Mouse (Mus musculus): Measurements from ENCODE around the gene Smyd5. TPM values are rescaled to one million over a fixed set of nuclear protein-coding genes. Genes with fewer than 3 reads are reported as not detected.

The Smyd5 gene
- 30.5 and 33.5 TPM in 2 replicates for polyA plus RNA-seq (2014; fragmentation: Nextera tagmentation; extraction: Ambion mirVana)

GRCm38 (mm10) chr6:85431842-85432431, at the start of gene Smyd5:
Smyd5 (plus strand) TSS chr6:85431989.
- under 1% methylated on average over 39 of the region's 39 CpGs for WGBS
- Histone ChIP-seq H3K27ac (replicated peaks in 1 of 2; ENCODE audit: control insufficient read depth in 1 of 2, insufficient read depth in 1 of 2, low read depth in 2 of 2, low read length in 2 of 2) (no peak within 1 kb of the TSS), H3K27me3 (ENCODE audit: control insufficient read depth, insufficient read depth, low read length) (peaks cover 4% of the 10 kb centered on the region; the same call in 1 of the 2 replicates), H3K9me3 (ENCODE audit: control insufficient read depth, low read length) (no peaks in the 10 kb centered on the region), H3K4me2 (ENCODE audit: low read length) (peak within 1 kb of the TSS; percentile 91), H3K36me3 (ENCODE audit: control insufficient read depth, insufficient read depth, low read length) (no peaks in the 10 kb centered on the region), H3K4me1 (ENCODE audit: control insufficient read depth in 2 of 2, insufficient read depth in 2 of 2, low read length in 2 of 2) (peaks cover 5 to 7% of the 10 kb centered on the region in 2 experiments; a peak in 2 of 4 replicates), H3K9ac (ENCODE audit: low read length) (peak within 1 kb of the TSS; percentile 86), H3K4me3 (ENCODE audit: control insufficient read depth in 1 of 2, insufficient read depth in 1 of 2, low read depth in 1 of 2, low read length in 2 of 2) (peak within 1 kb of the TSS; percentile 70 to 94)
- ATAC-seq (ENCODE audit: insufficient number of reproducible peaks, insufficient read depth, low FRiP score, low read depth), result peak; percentile 78

- no peak for ATAC-seq (ENCODE audit: insufficient number of reproducible peaks, insufficient read depth, low FRiP score, low read depth)
- WGBS, result 86% methylated on average over 2 of the region's 2 CpGs
These were observed 49.0 kb upstream of the Smyd5 start for GRCm38 (mm10) chr6:85382791-85383190.

GRCm38 (mm10) chr6:85388608-85389007, 43.2 kb upstream of the Smyd5 start:
- 49% methylated on average over 5 of the region's 5 CpGs for WGBS
- Histone ChIP-seq H3K27ac (replicated peaks in 1 of 2; ENCODE audit: control insufficient read depth in 1 of 2, insufficient read depth in 1 of 2, low read depth in 2 of 2, low read length in 2 of 2) (no peak overlapping the region), H3K9me3 (ENCODE audit: control insufficient read depth, low read length) (no peaks in the 10 kb centered on the region), H3K4me1 (ENCODE audit: control insufficient read depth in 2 of 2, insufficient read depth in 2 of 2, low read length in 2 of 2) (no peaks in the 10 kb centered on the region; a peak in 2 of 4 replicates), H3K4me3 (ENCODE audit: control insufficient read depth in 1 of 2, insufficient read depth in 1 of 2, low read depth in 1 of 2, low read length in 2 of 2) (no peak overlapping the region), H3K36me3 (ENCODE audit: control insufficient read depth, insufficient read depth, low read length) (no peaks in the 10 kb centered on the region), H3K27me3 (ENCODE audit: control insufficient read depth, insufficient read depth, low read length) (peaks cover 6% of the 10 kb centered on the region), H3K4me2 (ENCODE audit: low read length) (no peak overlapping the region), H3K9ac (ENCODE audit: low read length) (no peak overlapping the region)
- no peak for ATAC-seq (ENCODE audit: insufficient number of reproducible peaks, insufficient read depth, low FRiP score, low read depth)

More at GRCm38 (mm10) chr6:85382791-85383190, 49.0 kb upstream of the Smyd5 start:
- Histone ChIP-seq H3K9me3 (ENCODE audit: control insufficient read depth, low read length) (no peaks in the 10 kb centered on the region), H3K9ac (ENCODE audit: low read length) (no peak overlapping the region), H3K27ac (replicated peaks in 1 of 2; ENCODE audit: control insufficient read depth in 1 of 2, insufficient read depth in 1 of 2, low read depth in 2 of 2, low read length in 2 of 2) (no peak overlapping the region), H3K4me1 (ENCODE audit: control insufficient read depth in 2 of 2, insufficient read depth in 2 of 2, low read length in 2 of 2) (peaks cover 4 to 18% of the 10 kb centered on the region in 2 experiments), H3K4me3 (ENCODE audit: control insufficient read depth in 1 of 2, insufficient read depth in 1 of 2, low read depth in 1 of 2, low read length in 2 of 2) (no peak overlapping the region), H3K27me3 (ENCODE audit: control insufficient read depth, insufficient read depth, low read length) (peaks cover 6% of the 10 kb centered on the region), H3K4me2 (ENCODE audit: low read length) (no peak overlapping the region), H3K36me3 (ENCODE audit: control insufficient read depth, insufficient read depth, low read length) (no peaks in the 10 kb centered on the region)

DNA sequence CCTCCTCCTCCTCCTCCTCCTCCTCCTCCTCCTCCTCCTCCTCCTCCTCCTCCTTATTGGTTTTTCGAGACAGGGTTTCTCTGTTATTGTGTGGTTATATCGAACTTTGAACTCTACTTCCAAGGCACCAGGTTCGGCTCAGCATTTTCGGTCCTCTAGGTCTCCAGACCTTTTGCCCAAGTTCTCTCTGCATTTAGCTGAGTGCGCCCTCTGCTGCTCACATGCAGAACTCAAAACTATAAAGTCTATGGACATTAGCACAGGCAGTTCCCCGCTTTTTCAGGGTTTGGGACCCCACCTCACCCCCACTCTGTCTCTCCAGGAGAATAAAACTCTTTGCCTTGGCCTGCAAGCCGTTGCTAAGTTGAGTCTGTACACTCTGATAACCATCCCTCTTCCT, 40.0 kb upstream of the Smyd5 start:
- Histone ChIP-seq H3K4me1 (ENCODE audit: control insufficient read depth in 2 of 2, insufficient read depth in 2 of 2, low read length in 2 of 2) (no peaks in the 10 kb centered on the region; a peak in 2 of 4 replicates), H3K27me3 (ENCODE audit: control insufficient read depth, insufficient read depth, low read length) (no peaks in the 10 kb centered on the region), H3K9ac (ENCODE audit: low read length) (no peak overlapping the region), H3K9me3 (ENCODE audit: control insufficient read depth, low read length) (no peaks in the 10 kb centered on the region), H3K27ac (replicated peaks in 1 of 2; ENCODE audit: control insufficient read depth in 1 of 2, insufficient read depth in 1 of 2, low read depth in 2 of 2, low read length in 2 of 2) (no peak overlapping the region), H3K36me3 (ENCODE audit: control insufficient read depth, insufficient read depth, low read length) (no peaks in the 10 kb centered on the region), H3K4me3 (ENCODE audit: control insufficient read depth in 1 of 2, insufficient read depth in 1 of 2, low read depth in 1 of 2, low read length in 2 of 2) (no peak overlapping the region), H3K4me2 (ENCODE audit: low read length) (no peak overlapping the region)
- ATAC-seq (ENCODE audit: insufficient number of reproducible peaks, insufficient read depth, low FRiP score, low read depth), result no peak
- WGBS, result 20% methylated on average over 6 of the region's 7 CpGs

DNA sequence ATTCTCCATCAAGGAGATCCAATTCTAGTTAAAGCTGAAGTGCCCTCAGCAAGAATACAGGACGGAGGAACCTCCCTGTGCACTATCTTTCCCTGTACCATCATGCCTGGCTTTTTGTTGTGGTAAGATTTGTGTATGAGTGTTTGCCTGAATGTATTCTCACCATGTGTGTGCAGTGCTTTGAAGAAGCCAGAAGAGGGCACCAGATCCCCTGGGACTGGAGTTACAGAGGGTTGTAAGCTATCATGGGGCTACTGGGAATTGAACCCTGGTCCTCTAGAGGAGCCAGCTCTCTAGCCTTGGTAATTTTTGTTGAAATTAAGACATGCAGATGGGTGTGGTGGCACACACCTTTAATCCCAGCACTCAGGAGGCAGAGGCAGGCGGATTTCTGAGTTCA, 36.4 kb upstream of the Smyd5 start:
- Histone ChIP-seq H3K9ac (ENCODE audit: low read length) (no peak overlapping the region), H3K4me1 (ENCODE audit: control insufficient read depth in 2 of 2, insufficient read depth in 2 of 2, low read length in 2 of 2) (no peaks in the 10 kb centered on the region; a peak in 1 of 4 replicates), H3K27ac (replicated peaks in 1 of 2; ENCODE audit: control insufficient read depth in 1 of 2, insufficient read depth in 1 of 2, low read depth in 2 of 2, low read length in 2 of 2) (no peak overlapping the region), H3K36me3 (ENCODE audit: control insufficient read depth, insufficient read depth, low read length) (no peaks in the 10 kb centered on the region), H3K9me3 (ENCODE audit: control insufficient read depth, low read length) (no peaks in the 10 kb centered on the region), H3K4me2 (ENCODE audit: low read length) (no peak overlapping the region), H3K4me3 (ENCODE audit: control insufficient read depth in 1 of 2, insufficient read depth in 1 of 2, low read depth in 1 of 2, low read length in 2 of 2) (no peak overlapping the region), H3K27me3 (ENCODE audit: control insufficient read depth, insufficient read depth, low read length) (no peaks in the 10 kb centered on the region)
- 64% methylated on average over 2 of the region's 2 CpGs for WGBS
- no peak for ATAC-seq (ENCODE audit: insufficient number of reproducible peaks, insufficient read depth, low FRiP score, low read depth)

DNA sequence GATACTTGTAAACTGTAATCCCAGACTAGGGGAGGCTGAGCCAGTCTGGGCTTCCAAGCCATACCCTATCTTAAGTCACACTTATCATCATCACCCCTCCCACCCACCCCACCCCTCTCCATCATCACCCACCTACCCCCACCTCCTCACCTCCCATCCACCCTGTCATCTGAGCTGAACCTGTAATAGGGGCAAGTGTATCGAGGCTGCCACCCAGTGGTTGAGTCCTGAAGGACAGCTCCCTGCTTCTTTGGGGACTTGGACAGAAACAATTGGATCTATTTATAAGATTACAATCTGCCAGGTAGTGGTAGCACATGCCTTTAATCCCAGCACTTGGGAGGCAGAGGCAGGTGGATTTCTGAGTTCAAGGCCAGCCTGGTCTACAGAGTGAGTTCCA, 34.6 kb upstream of the Smyd5 start:
- H3K4me1 ChIP-seq (ENCODE audit: control insufficient read depth in 2 of 2, insufficient read depth in 2 of 2, low read length in 2 of 2), result no peaks in the 10 kb centered on the region; a peak in 1 of 4 replicates
- 19% methylated on average over 1 of the region's 1 CpGs for WGBS

DNA sequence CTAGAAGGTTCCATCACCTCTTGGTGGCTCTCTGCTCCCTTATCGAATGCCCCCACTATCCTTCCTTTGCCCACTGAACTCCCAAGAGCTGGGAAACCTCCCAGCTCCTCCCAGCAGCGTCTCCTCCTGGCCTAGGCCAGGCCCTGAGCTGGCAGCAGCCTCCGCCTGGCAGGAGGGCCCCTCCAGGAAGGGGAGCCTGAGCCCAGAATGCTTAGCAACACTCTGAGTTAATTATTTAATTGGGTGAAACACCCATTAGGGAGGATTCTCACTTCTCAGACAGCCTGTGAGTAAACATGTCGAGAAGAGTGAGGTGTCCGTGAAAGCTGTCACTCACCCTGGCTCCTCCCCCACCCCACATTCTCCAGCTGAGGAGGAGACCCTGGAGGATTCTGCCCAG, 32.1 kb upstream of the Smyd5 start:
- ATAC-seq (ENCODE audit: insufficient number of reproducible peaks, insufficient read depth, low FRiP score, low read depth), result no peak
- 29% methylated on average over 5 of the region's 5 CpGs for WGBS
- no peaks in the 10 kb centered on the region for H3K27me3 ChIP-seq (ENCODE audit: control insufficient read depth, insufficient read depth, low read length)
- H3K4me1 ChIP-seq (ENCODE audit: control insufficient read depth in 2 of 2, insufficient read depth in 2 of 2, low read length in 2 of 2), result no peaks in the 10 kb centered on the region
- H3K27ac ChIP-seq (replicated peaks in 1 of 2; ENCODE audit: control insufficient read depth in 1 of 2, insufficient read depth in 1 of 2, low read depth in 2 of 2, low read length in 2 of 2), result no peak overlapping the region
- no peaks in the 10 kb centered on the region for H3K36me3 ChIP-seq (ENCODE audit: control insufficient read depth, insufficient read depth, low read length)
- no peak overlapping the region for H3K9ac ChIP-seq (ENCODE audit: low read length)
- H3K4me2 ChIP-seq (ENCODE audit: low read length), result no peak overlapping the region
- no peak overlapping the region for H3K4me3 ChIP-seq (ENCODE audit: control insufficient read depth in 1 of 2, insufficient read depth in 1 of 2, low read depth in 1 of 2, low read length in 2 of 2)
- no peaks in the 10 kb centered on the region for H3K9me3 ChIP-seq (ENCODE audit: control insufficient read depth, low read length)

More for the DNA sequence above, 34.6 kb upstream of the Smyd5 start:
- no peaks in the 10 kb centered on the region for H3K36me3 ChIP-seq (ENCODE audit: control insufficient read depth, insufficient read depth, low read length)
- H3K4me2 ChIP-seq (ENCODE audit: low read length), result no peak overlapping the region
- H3K9ac ChIP-seq (ENCODE audit: low read length), result no peak overlapping the region
- H3K4me3 ChIP-seq (ENCODE audit: control insufficient read depth in 1 of 2, insufficient read depth in 1 of 2, low read depth in 1 of 2, low read length in 2 of 2), result no peak overlapping the region
- H3K27ac ChIP-seq (replicated peaks in 1 of 2; ENCODE audit: control insufficient read depth in 1 of 2, insufficient read depth in 1 of 2, low read depth in 2 of 2, low read length in 2 of 2), result no peak overlapping the region
- no peak for ATAC-seq (ENCODE audit: insufficient number of reproducible peaks, insufficient read depth, low FRiP score, low read depth)
- no peaks in the 10 kb centered on the region for H3K9me3 ChIP-seq (ENCODE audit: control insufficient read depth, low read length)
- H3K27me3 ChIP-seq (ENCODE audit: control insufficient read depth, insufficient read depth, low read length), result no peaks in the 10 kb centered on the region

DNA sequence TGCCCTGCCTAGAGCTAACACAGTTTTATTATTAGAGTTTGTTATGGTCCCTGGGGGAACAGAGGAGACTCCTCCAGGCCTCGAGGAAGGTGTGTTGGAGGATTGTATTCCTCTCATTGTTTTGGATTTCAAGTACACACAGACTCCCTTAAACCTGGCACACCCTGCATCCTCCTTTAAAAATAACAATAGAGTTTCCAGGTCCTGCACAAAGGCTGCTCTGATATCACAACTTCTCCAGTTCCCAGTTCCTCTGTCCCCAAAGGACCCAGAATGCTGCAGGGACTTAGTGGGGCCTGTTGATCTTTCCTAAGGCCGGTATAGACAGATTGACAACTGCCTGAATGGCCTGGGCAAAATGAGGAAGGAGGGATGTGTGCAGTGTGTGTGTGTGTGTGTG, 29.2 kb upstream of the Smyd5 start:
- WGBS, result 54% methylated on average over 2 of the region's 2 CpGs
- H3K27me3 ChIP-seq (ENCODE audit: control insufficient read depth, insufficient read depth, low read length), result peaks cover 7% of the 10 kb centered on the region
- no peak for ATAC-seq (ENCODE audit: insufficient number of reproducible peaks, insufficient read depth, low FRiP score, low read depth)
- no peaks in the 10 kb centered on the region for H3K4me1 ChIP-seq (ENCODE audit: control insufficient read depth in 2 of 2, insufficient read depth in 2 of 2, low read length in 2 of 2)
- H3K36me3 ChIP-seq (ENCODE audit: control insufficient read depth, insufficient read depth, low read length), result no peaks in the 10 kb centered on the region
- no peak overlapping the region for H3K4me3 ChIP-seq (ENCODE audit: control insufficient read depth in 1 of 2, insufficient read depth in 1 of 2, low read depth in 1 of 2, low read length in 2 of 2)
- H3K4me2 ChIP-seq (ENCODE audit: low read length), result no peak overlapping the region
- H3K9ac ChIP-seq (ENCODE audit: low read length), result no peak overlapping the region
- no peak overlapping the region for H3K27ac ChIP-seq (replicated peaks in 1 of 2; ENCODE audit: control insufficient read depth in 1 of 2, insufficient read depth in 1 of 2, low read depth in 2 of 2, low read length in 2 of 2)
- H3K9me3 ChIP-seq (ENCODE audit: control insufficient read depth, low read length), result no peaks in the 10 kb centered on the region

All from heart, embryonic 14.5 days (tissue).